Mouse (Mus musculus) midbrain, embryonic 11.5 days (tissue): ENCODE measurements around the gene Avil. TPM values are rescaled to one million over a fixed set of nuclear protein-coding genes. Genes with fewer than 3 reads are reported as not detected.
A peak's percentile ranks its signal among the peaks of the same experiment; 100 is the strongest.

Experiments used
- ATAC-seq: fragments of 200-750 bp; cut with Nextera tagmentation; 2 replicates; pipeline ENCODE4 v1.8.0; 2017; ENCODE audit warnings: moderate TSS enrichment, moderate library complexity; ENCODE audit not compliant: low FRiP score
- DNase-seq: peaks from one replicate; pipeline ENCODE4 v3.0.0; 2015; ENCODE audit warnings: low spot score; ENCODE audit errors: missing footprints
- H3K27ac ChIP-seq: fragments of 300-500 bp; sonication (generic); 2 replicates; pipeline ENCODE4 v1.5.1; 2014; ENCODE audit warnings: low read depth, low read length
- H3K27me3 ChIP-seq: fragments of 300-500 bp; sonication (generic); 2 replicates; pipeline ENCODE4 v1.6.1; 2014; ENCODE audit warnings: mild to moderate bottlenecking, low read length, moderate library complexity, mixed read lengths; ENCODE audit not compliant: control insufficient read depth, insufficient read depth
- H3K36me3 ChIP-seq: fragments of 300-500 bp; sonication (generic); 2 replicates; pipeline ENCODE4 v1.6.1; 2014; ENCODE audit warnings: mild to moderate bottlenecking, low read length, moderate library complexity, mixed read lengths; ENCODE audit not compliant: control insufficient read depth, insufficient read depth
- H3K4me1 ChIP-seq: fragments of 300-500 bp; sonication (generic); 2 replicates; pipeline ENCODE4 v1.6.1; 2014; ENCODE audit warnings: low read length; ENCODE audit not compliant: control insufficient read depth, insufficient read depth
- H3K4me2 ChIP-seq: fragments of 300-500 bp; sonication (generic); 2 replicates; pipeline ENCODE4 v1.6.1; 2014; ENCODE audit warnings: mild to moderate bottlenecking, moderate library complexity
- H3K4me3 ChIP-seq: fragments of 300-500 bp; sonication (generic); 2 replicates; pipeline ENCODE4 v1.5.1; 2014; ENCODE audit warnings: low read depth, low read length
- H3K9ac ChIP-seq: fragments of 300-500 bp; sonication (generic); 2 replicates; pipeline ENCODE4 v1.6.1; 2014; ENCODE audit warnings: low read length
- H3K9me3 ChIP-seq: fragments of 300-500 bp; sonication (generic); 2 replicates; pipeline ENCODE4 v1.6.1; 2016; ENCODE audit warnings: low read length; ENCODE audit not compliant: control insufficient read depth
- WGBS: fragments of 180-500 bp; shearing (Covaris S2); extraction: QIAGEN DNeasy Blood & Tissue Kit; methylation state at CpG from one replicate; pipeline ENCODE4 v1.1.7; 2014; 5-methylcytosine and 5-hydroxymethylcytosine counted together
- polyA plus RNA-seq: library from polyadenylated mRNA; unstranded; fragments of >200 nt; fragmentation: Nextera tagmentation; extraction: Ambion mirVana; gene quantifications from 2 replicates; pipeline ENCODE4 v1.2.1, GENCODE M21; 2014

Avil gene
- polyA plus RNA-seq, 1 experiment from 2014 or later: 1.6 TPM

GRCm38 (mm10) chr10:127001297-127001696, 788 bp downstream of the Avil start:
- Histone ChIP-seq H3K36me3 (peaks cover 8% of the 10 kb centered on the region), H3K27ac (no peak overlapping the region), H3K4me3 (no peak overlapping the region), H3K4me2 (no peak overlapping the region), H3K27me3 (no peaks in the 10 kb centered on the region), H3K9ac (no peak overlapping the region), H3K4me1 (no peaks in the 10 kb centered on the region), H3K9me3 (no peaks in the 10 kb centered on the region)
- WGBS: 91% methylated on average over 9 of the region's 9 CpGs
- DNase-seq: no peak
- ATAC-seq: no peak

GRCm38 (mm10) chr10:127002056-127002455, 1.5 kb downstream of the Avil start:
- no peaks in the 10 kb centered on the region for H3K9me3 ChIP-seq
- no peak for ATAC-seq
- H3K27me3 ChIP-seq: no peaks in the 10 kb centered on the region

GRCm38 (mm10) chr10:127002765-127003164, 2.3 kb downstream of the Avil start:
- Histone ChIP-seq H3K36me3 (peaks cover 5% of the 10 kb centered on the region; the same call in 1 of the 2 replicates), H3K4me1 (no peaks in the 10 kb centered on the region), H3K9me3 (no peaks in the 10 kb centered on the region), H3K9ac (no peak overlapping the region), H3K4me3 (no peak overlapping the region), H3K27me3 (no peaks in the 10 kb centered on the region), H3K27ac (no peak overlapping the region), H3K4me2 (no peak overlapping the region)
- DNase-seq (no peak), ATAC-seq (no peak)
- 92% methylated on average over 5 of the region's 5 CpGs for WGBS

More at GRCm38 (mm10) chr10:127002056-127002455, 1.5 kb downstream of the Avil start:
- H3K4me1 ChIP-seq: no peaks in the 10 kb centered on the region
- H3K36me3 ChIP-seq: peaks cover 8% of the 10 kb centered on the region
- WGBS: 86% methylated on average over 1 of the region's 1 CpGs
- no peak overlapping the region for H3K4me3 ChIP-seq
- DNase-seq: no peak
- H3K9ac ChIP-seq: no peak overlapping the region
- no peak overlapping the region for H3K4me2 ChIP-seq
- no peak overlapping the region for H3K27ac ChIP-seq

- WGBS: 87% methylated on average over 8 of the region's 8 CpGs
- DNase-seq: no peak
- peaks cover 5% of the 10 kb centered on the region; the same call in 1 of the 2 replicates for H3K36me3 ChIP-seq
- no peak for ATAC-seq
- H3K9me3 ChIP-seq: no peaks in the 10 kb centered on the region
- no peak overlapping the region for H3K4me3 ChIP-seq
- H3K4me1 ChIP-seq: no peaks in the 10 kb centered on the region
- no peak overlapping the region for H3K4me2 ChIP-seq
- no peaks in the 10 kb centered on the region for H3K27me3 ChIP-seq
- no peak overlapping the region for H3K27ac ChIP-seq
- no peak overlapping the region for H3K9ac ChIP-seq
These were observed 2.8 kb downstream of the Avil start for GRCm38 (mm10) chr10:127003334-127003733.

- Histone ChIP-seq H3K4me2 (no peak overlapping the region), H3K27ac (no peak overlapping the region), H3K9ac (no peak overlapping the region), H3K9me3 (no peaks in the 10 kb centered on the region), H3K36me3 (peaks cover 5% of the 10 kb centered on the region; the same call in 1 of the 2 replicates), H3K4me3 (no peak overlapping the region), H3K4me1 (no peaks in the 10 kb centered on the region), H3K27me3 (no peaks in the 10 kb centered on the region)
- ATAC-seq: no peak
- WGBS: 69% methylated on average over 7 of the region's 7 CpGs
- DNase-seq: no peak
These were observed 3.3 kb downstream of the Avil start for GRCm38 (mm10) chr10:127003806-127004205.

GRCm38 (mm10) chr10:127016488-127016887, 16.0 kb downstream of the Avil start:
- no peak overlapping the region for H3K27ac ChIP-seq
- no peak overlapping the region for H3K9ac ChIP-seq
- H3K27me3 ChIP-seq: no peaks in the 10 kb centered on the region
- H3K36me3 ChIP-seq: no peaks in the 10 kb centered on the region
- no peaks in the 10 kb centered on the region for H3K9me3 ChIP-seq
- 59% methylated on average over 5 of the region's 5 CpGs for WGBS
- H3K4me1 ChIP-seq: no peaks in the 10 kb centered on the region
- ATAC-seq (no peak), DNase-seq (peak; percentile 76)
- no peak overlapping the region for H3K4me3 ChIP-seq
- H3K4me2 ChIP-seq: no peak overlapping the region

GRCm38 (mm10) chr10:127017071-127017470, 16.6 kb downstream of the Avil start:
- no peaks in the 10 kb centered on the region; the same call in 1 of the 2 replicates for H3K36me3 ChIP-seq
- H3K27me3 ChIP-seq: no peaks in the 10 kb centered on the region
- H3K9ac ChIP-seq: no peak overlapping the region
- H3K9me3 ChIP-seq: no peaks in the 10 kb centered on the region
- 20% methylated on average over 2 of the region's 2 CpGs for WGBS
- H3K4me1 ChIP-seq: no peaks in the 10 kb centered on the region
- DNase-seq (peak; percentile 81), ATAC-seq (no peak)
- H3K27ac ChIP-seq: no peak overlapping the region
- H3K4me2 ChIP-seq: no peak overlapping the region
- H3K4me3 ChIP-seq: no peak overlapping the region

- no peaks in the 10 kb centered on the region for H3K9me3 ChIP-seq
- no peaks in the 10 kb centered on the region for H3K4me1 ChIP-seq
- peak; percentile 41 for DNase-seq
- H3K4me3 ChIP-seq: no peak overlapping the region
- H3K27me3 ChIP-seq: no peaks in the 10 kb centered on the region
- H3K9ac ChIP-seq: no peak overlapping the region
- no peak overlapping the region for H3K27ac ChIP-seq
- no peaks in the 10 kb centered on the region; the same call in none of the 2 replicates for H3K36me3 ChIP-seq
- ATAC-seq: no peak
- WGBS: 81% methylated on average over 16 of the region's 16 CpGs
- no peak overlapping the region for H3K4me2 ChIP-seq
These were observed 17.9 kb downstream of the Avil start for GRCm38 (mm10) chr10:127018422-127018821.

- H3K9me3 ChIP-seq: no peaks in the 10 kb centered on the region
- H3K4me2 ChIP-seq: peak within 1 kb of the TSS; percentile 69
- H3K4me3 ChIP-seq: peak within 1 kb of the TSS; percentile 88
- 6% methylated on average over 56 of the region's 56 CpGs for WGBS
- peak within 1 kb of the TSS; percentile 65 for H3K27ac ChIP-seq
- DNase-seq: peak; percentile 99
- peak within 1 kb of the TSS; percentile 96 for H3K9ac ChIP-seq
- peaks cover 4% of the 10 kb centered on the region; the same call in 1 of the 2 replicates for H3K4me1 ChIP-seq
- peak; percentile 91 for ATAC-seq
- H3K27me3 ChIP-seq: no peaks in the 10 kb centered on the region
- H3K36me3 ChIP-seq: peaks cover 16% of the 10 kb centered on the region
These were observed 30.1 kb downstream of the Avil start, which contains the start of gene Tsfm for GRCm38 (mm10) chr10:127030336-127031296. TSS of gene Tsfm (minus strand) at chr10:127030840.
